Mouse (Mus musculus) intestine, embryonic 15.5 days (tissue): ENCODE measurements at regions not wholly inside any gene's neighbourhood (a gene's known extent, or its start where the extent isn't known, plus 50 kb on each side); places are given as distances from the start of the nearest gene placed in this dataset.

Experiments used
- ATAC-seq: fragments of 200-750 bp; cut with Nextera tagmentation; 2 replicates; pipeline ENCODE4 v1.8.0; 2017; ENCODE audit warnings: moderate TSS enrichment, moderate library complexity
- H3K27ac ChIP-seq: fragments of 300-500 bp; sonication (generic); 2 replicates; pipeline ENCODE4 v1.5.1; 2015; ENCODE audit warnings: mild to moderate bottlenecking, inconsistent platforms
- H3K27me3 ChIP-seq: fragments of 300-500 bp; sonication (generic); replicated peaks from 2 replicates; pipeline ENCODE4 v1.6.1; 2015; ENCODE audit warnings: inconsistent platforms
- H3K36me3 ChIP-seq: fragments of 300-500 bp; sonication (generic); 2 replicates; pipeline ENCODE4 v1.6.1; 2015; ENCODE audit warnings: inconsistent platforms
- H3K4me1 ChIP-seq: fragments of 300-500 bp; sonication (generic); replicated peaks from 2 replicates; pipeline ENCODE4 v1.6.1; 2015; ENCODE audit warnings: inconsistent platforms
- H3K4me2 ChIP-seq: fragments of 300-500 bp; sonication (generic); replicated peaks from 2 replicates; pipeline ENCODE4 v1.6.1; 2015; ENCODE audit warnings: mild to moderate bottlenecking, inconsistent platforms
- H3K4me3 ChIP-seq: fragments of 300-500 bp; sonication (generic); replicated peaks from 2 replicates; pipeline ENCODE4 v1.5.1; 2015; ENCODE audit warnings: inconsistent platforms
- H3K9ac ChIP-seq: fragments of 300-500 bp; sonication (generic); 2 replicates; pipeline ENCODE4 v1.6.1; 2015; ENCODE audit warnings: inconsistent platforms
- H3K9me3 ChIP-seq: fragments of 300-500 bp; sonication (generic); 2 replicates; pipeline ENCODE4 v1.6.1; 2016; ENCODE audit warnings: inconsistent platforms
- WGBS: fragments of 180-500 bp; shearing (Covaris S2); methylation state at CpG from one replicate; pipeline ENCODE4 v1.1.7; 2015; 5-methylcytosine and 5-hydroxymethylcytosine counted together

GRCm38 (mm10) chr6:47354515-47354914, 98.7 kb upstream of the Cul1 start:
- Histone ChIP-seq H3K27ac (no peak overlapping the region), H3K9me3 (no peaks in the 10 kb centered on the region), H3K4me3 (no peak overlapping the region), H3K27me3 (no peaks in the 10 kb centered on the region), H3K4me1 (no peaks in the 10 kb centered on the region), H3K36me3 (no peaks in the 10 kb centered on the region), H3K9ac (no peak overlapping the region), H3K4me2 (no peak overlapping the region)
- 86% methylated on average over 2 of the region's 2 CpGs for WGBS
- 0 out of 2 replicates have a peak, but pooled peaks have one; percentile 39 for ATAC-seq

DNA sequence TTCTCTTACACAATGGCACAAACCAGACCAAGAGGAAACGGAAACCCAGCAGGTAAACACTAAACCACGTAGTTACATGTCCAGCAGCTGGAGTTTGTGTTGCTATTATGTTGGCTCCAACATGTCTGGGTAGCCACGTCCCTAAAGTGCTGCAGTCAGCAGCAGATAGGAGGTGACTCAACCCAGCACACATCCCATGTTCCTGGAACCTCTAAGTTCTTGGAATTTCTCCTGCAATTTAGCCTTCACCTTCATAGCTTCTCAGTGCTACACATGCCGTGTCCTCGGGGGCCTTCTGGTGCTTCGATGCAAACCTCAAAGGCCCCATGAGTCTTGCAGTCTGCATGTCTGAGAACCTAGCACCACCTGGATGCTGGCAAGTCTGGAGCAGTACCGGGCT, 97.7 kb upstream of the Cul1 start:
- H3K4me3 ChIP-seq, result no peak overlapping the region
- H3K9me3 ChIP-seq, result no peaks in the 10 kb centered on the region
- H3K27ac ChIP-seq, result no peak overlapping the region
- no peaks in the 10 kb centered on the region for H3K4me1 ChIP-seq
- no peaks in the 10 kb centered on the region for H3K27me3 ChIP-seq
- no peaks in the 10 kb centered on the region for H3K36me3 ChIP-seq
- H3K4me2 ChIP-seq, result no peak overlapping the region
- peak; percentile 25; the same call in 1 of the 2 replicates for ATAC-seq
- 84% methylated on average over 7 of the region's 7 CpGs for WGBS
- H3K9ac ChIP-seq, result no peak overlapping the region

DNA sequence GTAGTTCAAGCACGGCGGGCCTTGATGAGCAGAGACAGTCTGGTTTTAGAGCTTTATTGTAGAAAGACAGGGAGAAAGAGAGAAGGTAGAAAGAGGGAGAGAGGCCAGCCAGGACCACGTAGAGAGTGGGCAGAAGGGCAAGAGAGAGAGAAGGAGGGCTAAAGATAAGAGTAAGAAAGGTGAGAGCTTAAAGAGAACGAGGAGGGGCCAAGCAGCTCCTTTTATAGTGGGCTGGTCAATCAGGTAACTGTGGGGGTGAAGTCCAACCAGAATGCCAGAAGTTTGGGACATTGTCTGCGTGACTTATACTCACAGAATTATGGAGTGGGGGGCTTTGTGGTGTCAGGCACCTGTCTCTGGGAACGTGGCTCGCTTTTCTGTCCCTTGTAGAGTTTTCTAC, 96.7 kb upstream of the Cul1 start:
- Histone ChIP-seq H3K27ac (no peak overlapping the region), H3K4me3 (no peak overlapping the region), H3K27me3 (no peaks in the 10 kb centered on the region), H3K4me2 (no peak overlapping the region), H3K4me1 (no peaks in the 10 kb centered on the region), H3K9me3 (no peaks in the 10 kb centered on the region), H3K9ac (no peak overlapping the region), H3K36me3 (no peaks in the 10 kb centered on the region)
- ATAC-seq, result peak; percentile 51
- WGBS, result 68% methylated on average over 7 of the region's 7 CpGs

GRCm38 (mm10) chr6:47358686-47359085, 94.5 kb upstream of the Cul1 start:
- H3K4me3 ChIP-seq, result no peak overlapping the region
- H3K27me3 ChIP-seq, result no peaks in the 10 kb centered on the region
- no peaks in the 10 kb centered on the region for H3K36me3 ChIP-seq
- no peak overlapping the region for H3K4me2 ChIP-seq
- no peak overlapping the region for H3K27ac ChIP-seq
- 0 out of 2 replicates have a peak, but pooled peaks have one; percentile 31 for ATAC-seq
- no peaks in the 10 kb centered on the region for H3K9me3 ChIP-seq
- no peak overlapping the region for H3K9ac ChIP-seq
- WGBS, result 45% methylated on average over 2 of the region's 2 CpGs
- H3K4me1 ChIP-seq, result no peaks in the 10 kb centered on the region

GRCm38 (mm10) chr6:47364002-47364401, 89.2 kb upstream of the Cul1 start:
- H3K9ac ChIP-seq, result no peak overlapping the region
- WGBS, result 93% methylated on average over 1 of the region's 1 CpGs
- H3K27me3 ChIP-seq, result no peaks in the 10 kb centered on the region
- H3K27ac ChIP-seq, result no peak overlapping the region
- ATAC-seq, result no peak
- no peaks in the 10 kb centered on the region for H3K36me3 ChIP-seq
- H3K4me1 ChIP-seq, result no peaks in the 10 kb centered on the region
- no peak overlapping the region for H3K4me3 ChIP-seq
- H3K9me3 ChIP-seq, result no peaks in the 10 kb centered on the region
- no peak overlapping the region for H3K4me2 ChIP-seq

DNA sequence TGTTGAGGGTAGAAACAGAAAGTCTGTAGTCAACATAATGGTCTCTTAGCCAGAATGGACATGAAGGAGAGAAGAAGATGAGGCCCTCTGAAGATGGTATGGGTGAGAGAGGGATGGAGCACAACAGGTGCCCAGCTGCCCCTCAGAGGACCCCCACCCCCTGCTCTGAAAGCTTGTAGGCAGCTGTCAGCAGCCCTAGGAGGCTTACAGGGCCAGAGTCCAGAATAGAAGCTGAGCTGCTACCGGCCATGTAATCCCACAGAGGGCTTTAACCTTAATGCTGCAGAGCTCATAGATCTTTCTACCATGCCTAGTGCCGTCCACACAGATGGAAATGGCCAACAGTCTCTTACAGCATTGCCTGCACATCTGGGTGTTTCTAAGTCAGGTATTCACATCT, 88.6 kb upstream of the Cul1 start:
- Histone ChIP-seq H3K4me2 (no peak overlapping the region), H3K9me3 (no peaks in the 10 kb centered on the region), H3K4me3 (no peak overlapping the region), H3K27ac (no peak overlapping the region), H3K9ac (no peak overlapping the region), H3K27me3 (no peaks in the 10 kb centered on the region), H3K4me1 (no peaks in the 10 kb centered on the region), H3K36me3 (no peaks in the 10 kb centered on the region)
- ATAC-seq, result no peak
- WGBS, result 79% methylated on average over 2 of the region's 2 CpGs

GRCm38 (mm10) chr6:47365651-47366645, 87.2 kb upstream of the Cul1 start:
- Histone ChIP-seq H3K36me3 (no peaks in the 10 kb centered on the region), H3K9ac (no peak overlapping the region), H3K4me3 (no peak overlapping the region), H3K9me3 (no peaks in the 10 kb centered on the region), H3K4me2 (no peak overlapping the region), H3K4me1 (no peaks in the 10 kb centered on the region), H3K27ac (no peak overlapping the region), H3K27me3 (no peaks in the 10 kb centered on the region)
- 63% methylated on average over 5 of the region's 5 CpGs for WGBS
- ATAC-seq, result no peak

DNA sequence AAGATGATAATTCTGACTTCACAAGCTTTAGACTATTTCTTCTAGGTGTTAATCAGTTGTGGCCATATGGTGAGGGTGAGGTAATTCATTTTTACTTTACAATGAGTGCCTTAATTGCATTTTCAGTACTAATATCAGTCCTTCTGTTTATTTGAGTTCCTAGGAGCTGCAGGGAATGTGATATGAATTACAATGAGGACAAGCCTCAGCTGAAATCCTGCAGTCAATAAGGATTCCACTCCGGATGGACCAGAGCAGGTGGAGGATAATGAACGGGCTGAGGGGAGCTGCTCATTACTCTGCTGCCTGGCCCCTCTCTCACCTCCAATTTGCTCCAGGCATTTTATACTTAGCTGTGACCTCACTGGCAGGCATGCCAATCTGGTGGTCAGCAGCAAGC, 85.7 kb upstream of the Cul1 start:
- H3K4me3 ChIP-seq, result no peak overlapping the region
- 52% methylated on average over 2 of the region's 2 CpGs for WGBS
- H3K9ac ChIP-seq, result no peak overlapping the region
- H3K27me3 ChIP-seq, result no peaks in the 10 kb centered on the region
- H3K27ac ChIP-seq, result no peak overlapping the region
- no peaks in the 10 kb centered on the region for H3K4me1 ChIP-seq
- H3K4me2 ChIP-seq, result no peak overlapping the region
- no peak for ATAC-seq
- H3K36me3 ChIP-seq, result no peaks in the 10 kb centered on the region
- H3K9me3 ChIP-seq, result no peaks in the 10 kb centered on the region

GRCm38 (mm10) chr6:47375705-47376104, 77.5 kb upstream of the Cul1 start:
- H3K27me3 ChIP-seq, result no peaks in the 10 kb centered on the region
- H3K4me2 ChIP-seq, result no peak overlapping the region
- H3K36me3 ChIP-seq, result no peaks in the 10 kb centered on the region
- H3K4me3 ChIP-seq, result no peak overlapping the region
- no peaks in the 10 kb centered on the region for H3K9me3 ChIP-seq
- ATAC-seq, result peak; percentile 76
- H3K27ac ChIP-seq, result no peak overlapping the region
- WGBS, result 37% methylated on average over 4 of the region's 4 CpGs
- no peak overlapping the region for H3K9ac ChIP-seq
- H3K4me1 ChIP-seq, result no peaks in the 10 kb centered on the region

DNA sequence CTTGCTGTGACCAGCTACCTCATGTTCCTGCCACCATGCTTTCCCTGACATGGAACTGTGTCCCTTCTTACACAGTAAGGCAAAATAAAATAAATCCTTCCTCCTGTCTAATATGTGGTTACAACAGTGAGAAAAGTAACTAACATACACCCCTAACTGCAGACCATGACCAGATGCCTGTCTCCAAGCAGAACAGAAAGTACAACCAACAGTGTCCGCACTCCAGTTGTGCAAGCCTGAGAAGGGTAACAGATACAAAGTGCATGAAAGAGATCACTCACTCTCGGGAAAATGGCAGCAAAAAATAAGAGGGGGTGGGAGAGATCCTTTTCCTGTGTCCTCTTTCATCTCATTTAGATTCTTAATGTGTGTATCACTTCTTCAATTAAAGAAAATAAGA, 71.7 kb upstream of the Cul1 start:
- Histone ChIP-seq H3K4me3 (no peak overlapping the region), H3K4me1 (no peaks in the 10 kb centered on the region), H3K36me3 (no peaks in the 10 kb centered on the region), H3K4me2 (no peak overlapping the region), H3K9ac (no peak overlapping the region), H3K27me3 (no peaks in the 10 kb centered on the region), H3K9me3 (no peaks in the 10 kb centered on the region), H3K27ac (no peak overlapping the region)
- no peak for ATAC-seq
- WGBS, result 75% methylated on average over 2 of the region's 2 CpGs

GRCm38 (mm10) chr6:47386550-47386949, 66.6 kb upstream of the Cul1 start:
- Histone ChIP-seq H3K4me2 (no peak overlapping the region), H3K9ac (no peak overlapping the region), H3K27me3 (no peaks in the 10 kb centered on the region), H3K4me3 (no peak overlapping the region), H3K9me3 (no peaks in the 10 kb centered on the region), H3K4me1 (no peaks in the 10 kb centered on the region), H3K27ac (no peak overlapping the region), H3K36me3 (no peaks in the 10 kb centered on the region)
- ATAC-seq, result no peak

DNA sequence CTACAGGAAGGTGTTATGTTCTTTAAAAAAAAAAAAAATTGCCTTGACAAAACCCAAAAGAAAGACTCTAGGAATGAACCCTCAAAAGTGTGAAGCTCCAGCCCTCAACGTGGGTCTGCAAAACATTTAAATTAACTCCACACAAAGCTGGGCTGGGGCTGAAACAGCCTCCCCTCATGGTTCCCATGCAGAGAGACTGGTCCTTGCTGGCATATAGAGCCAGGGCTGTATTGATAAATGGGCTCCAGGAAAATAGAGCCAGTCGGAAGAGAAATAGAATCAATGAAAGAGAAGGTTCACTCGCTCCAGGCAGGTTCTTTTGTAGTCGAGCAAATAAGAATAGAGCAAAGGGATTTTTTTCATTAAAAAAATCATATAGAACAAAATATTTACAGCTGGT, 63.3 kb upstream of the Cul1 start:
- 68% methylated on average over 4 of the region's 4 CpGs for whole genome bisulfite sequencing
- no peaks in the 10 kb centered on the region for H3K9me3 ChIP-seq
- H3K4me3 ChIP-seq, result no peak overlapping the region
- no peak overlapping the region for H3K4me2 ChIP-seq
- no peak for ATAC-seq
- no peak overlapping the region for H3K27ac ChIP-seq
- no peaks in the 10 kb centered on the region for H3K27me3 ChIP-seq
- no peaks in the 10 kb centered on the region for H3K36me3 ChIP-seq
- no peaks in the 10 kb centered on the region for H3K4me1 ChIP-seq
- H3K9ac ChIP-seq, result no peak overlapping the region

- no peaks in the 10 kb centered on the region for H3K36me3 ChIP-seq
- no peak overlapping the region for H3K9ac ChIP-seq
- no peak overlapping the region for H3K4me3 ChIP-seq
- no peaks in the 10 kb centered on the region for H3K9me3 ChIP-seq
- H3K27me3 ChIP-seq, result no peaks in the 10 kb centered on the region
- no peak for ATAC-seq
- H3K27ac ChIP-seq, result no peak overlapping the region
- 51% methylated on average over 7 of the region's 7 CpGs for WGBS
- H3K4me1 ChIP-seq, result no peaks in the 10 kb centered on the region
- H3K4me2 ChIP-seq, result no peak overlapping the region
These were observed 62.7 kb upstream of the Cul1 start for GRCm38 (mm10) chr6:47390436-47391002.
